Mouse (Mus musculus) intestine, embryonic 16.5 days (tissue): Measurements from ENCODE around the gene Hist1h4h. TPM values are rescaled to one million over a fixed set of nuclear protein-coding genes. Genes with fewer than 3 reads are reported as not detected.

Experiments
- ATAC-seq: fragments of 200-750 bp; cut with Nextera tagmentation; 2 replicates; pipeline ENCODE4 v1.8.0; 2017; ENCODE audit warnings: moderate TSS enrichment, moderate library complexity
- H3K27ac ChIP-seq: fragments of 300-500 bp; sonication (generic); 2 replicates; pipeline ENCODE4 v1.5.1; 2014; ENCODE audit warnings: mild to moderate bottlenecking, low read length
- H3K27me3 ChIP-seq: fragments of 300-500 bp; sonication (generic); replicated peaks from 2 replicates; pipeline ENCODE4 v1.6.1; 2014; ENCODE audit warnings: low read length, control low read depth, mixed read lengths; ENCODE audit not compliant: control insufficient read depth, insufficient read depth
- H3K36me3 ChIP-seq: fragments of 300-500 bp; sonication (generic); 2 replicates; pipeline ENCODE4 v1.6.1; 2014; ENCODE audit warnings: low read length, control low read depth; ENCODE audit not compliant: control insufficient read depth, insufficient read depth
- H3K4me1 ChIP-seq: fragments of 300-500 bp; sonication (generic); 2 replicates; pipeline ENCODE4 v1.6.1; 2014; ENCODE audit warnings: low read length, control low read depth, mixed read lengths; ENCODE audit not compliant: control insufficient read depth, insufficient read depth
- H3K4me2 ChIP-seq: fragments of 300-500 bp; sonication (generic); 2 replicates; pipeline ENCODE4 v1.6.1; 2014; ENCODE audit warnings: low read depth, low read length, control low read depth
- H3K4me3 ChIP-seq: fragments of 300-500 bp; sonication (generic); 2 replicates; pipeline ENCODE4 v1.5.1; 2014; ENCODE audit warnings: mild to moderate bottlenecking, low read length
- H3K9ac ChIP-seq: fragments of 300-500 bp; sonication (generic); 2 replicates; pipeline ENCODE4 v1.6.1; 2014; ENCODE audit warnings: low read depth, low read length
- H3K9me3 ChIP-seq: fragments of 300-500 bp; sonication (generic); 2 replicates; pipeline ENCODE4 v1.6.1; 2016; ENCODE audit warnings: low read length, control low read depth; ENCODE audit not compliant: control insufficient read depth
- WGBS: fragments of 180-500 bp; shearing (Covaris S2); extraction: QIAGEN DNeasy Blood & Tissue Kit; methylation state at CpG from one replicate; pipeline ENCODE4 v1.1.7; 2014; 5-methylcytosine and 5-hydroxymethylcytosine counted together
- polyA plus RNA-seq: library from polyadenylated mRNA; unstranded; fragments of >200 nt; fragmentation: Nextera tagmentation; extraction: Ambion mirVana; gene quantifications from 2 replicates; pipeline ENCODE4 v1.2.1, GENCODE M21; 2015

Gene Hist1h4h
- polyA plus RNA-seq, 1 experiment from 2014 or later = 3.5 TPM

DNA sequence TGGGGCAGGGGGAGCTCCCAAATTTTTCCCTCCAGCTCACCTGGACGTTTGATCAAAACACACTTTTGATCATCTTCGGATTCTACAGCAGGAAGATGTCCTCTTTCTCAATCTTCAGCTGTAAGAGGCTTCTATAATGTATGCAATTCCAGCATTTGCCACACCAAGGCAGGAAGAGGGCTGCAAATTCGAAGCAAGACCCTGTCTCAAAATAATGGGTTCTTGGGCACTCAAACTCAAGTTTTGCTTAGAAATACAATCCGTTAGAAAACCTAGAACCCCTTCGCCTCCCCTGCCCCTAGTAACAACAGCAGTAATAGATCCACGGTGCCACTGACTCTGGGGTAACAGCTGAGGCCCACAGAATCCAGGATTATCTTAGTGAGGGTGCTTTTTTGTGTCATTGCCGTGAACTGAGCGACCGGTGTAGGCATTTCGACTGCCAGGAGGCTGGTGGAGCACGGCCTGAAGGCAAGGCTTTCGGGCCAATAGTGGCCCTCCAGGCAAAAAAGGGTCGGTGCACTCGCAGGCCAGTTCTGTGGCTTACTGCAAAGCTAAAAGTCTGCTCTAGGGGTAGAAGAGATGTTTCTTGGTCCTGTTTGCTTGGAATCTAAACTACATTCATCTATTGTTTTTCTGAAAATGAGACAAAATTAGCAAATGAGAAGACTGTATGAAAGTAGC lies 25.0 kb upstream of the Hist1h4h start:
- Histone ChIP-seq H3K27ac (0 out of 2 replicates have a peak overlapping the region, but pooled peaks have one; percentile 2), H3K36me3 (no peaks in the 10 kb centered on the region), H3K9me3 (no peaks in the 10 kb centered on the region), H3K4me2 (peak overlapping the region; percentile 53), H3K4me3 (peak overlapping the region; percentile 31), H3K4me1 (peaks cover 16% of the 10 kb centered on the region; the same call in 1 of the 2 replicates), H3K27me3 (no peaks in the 10 kb centered on the region), H3K9ac (0 out of 2 replicates have a peak overlapping the region, but pooled peaks have one; percentile 41)
- 20% methylated on average over 14 of the region's 14 CpGs for WGBS
- ATAC-seq = no peak

DNA sequence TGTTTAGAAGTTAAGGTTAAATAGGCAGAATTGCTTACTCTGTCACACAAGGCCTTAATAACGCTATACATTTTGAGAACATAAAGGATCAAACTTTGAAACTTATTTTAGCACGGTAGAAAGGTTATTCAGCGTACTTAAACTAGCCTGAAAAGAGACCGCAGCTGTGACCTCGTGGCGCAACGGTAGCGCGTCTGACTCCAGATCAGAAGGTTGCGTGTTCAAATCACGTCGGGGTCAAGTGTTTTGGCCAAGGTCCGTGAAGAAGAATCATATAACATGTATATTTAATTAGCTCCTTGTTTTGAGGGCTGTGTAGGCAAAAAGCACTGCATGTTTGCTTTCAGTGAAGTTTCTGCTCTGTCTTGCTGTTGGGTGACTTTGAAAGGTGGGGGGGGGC lies 24.5 kb upstream of the Hist1h4h start:
- Histone ChIP-seq H3K4me1 (peaks cover 16% of the 10 kb centered on the region; the same call in 1 of the 2 replicates), H3K36me3 (no peaks in the 10 kb centered on the region), H3K27me3 (no peaks in the 10 kb centered on the region), H3K4me3 (peak overlapping the region; percentile 31; the same call in 1 of the 2 replicates), H3K4me2 (peak overlapping the region; percentile 53), H3K9ac (no peak overlapping the region), H3K9me3 (no peaks in the 10 kb centered on the region), H3K27ac (no peak overlapping the region)
- 17% methylated on average over 13 of the region's 13 CpGs for WGBS
- peak; percentile 35; the same call in 1 of the 2 replicates for ATAC-seq

DNA sequence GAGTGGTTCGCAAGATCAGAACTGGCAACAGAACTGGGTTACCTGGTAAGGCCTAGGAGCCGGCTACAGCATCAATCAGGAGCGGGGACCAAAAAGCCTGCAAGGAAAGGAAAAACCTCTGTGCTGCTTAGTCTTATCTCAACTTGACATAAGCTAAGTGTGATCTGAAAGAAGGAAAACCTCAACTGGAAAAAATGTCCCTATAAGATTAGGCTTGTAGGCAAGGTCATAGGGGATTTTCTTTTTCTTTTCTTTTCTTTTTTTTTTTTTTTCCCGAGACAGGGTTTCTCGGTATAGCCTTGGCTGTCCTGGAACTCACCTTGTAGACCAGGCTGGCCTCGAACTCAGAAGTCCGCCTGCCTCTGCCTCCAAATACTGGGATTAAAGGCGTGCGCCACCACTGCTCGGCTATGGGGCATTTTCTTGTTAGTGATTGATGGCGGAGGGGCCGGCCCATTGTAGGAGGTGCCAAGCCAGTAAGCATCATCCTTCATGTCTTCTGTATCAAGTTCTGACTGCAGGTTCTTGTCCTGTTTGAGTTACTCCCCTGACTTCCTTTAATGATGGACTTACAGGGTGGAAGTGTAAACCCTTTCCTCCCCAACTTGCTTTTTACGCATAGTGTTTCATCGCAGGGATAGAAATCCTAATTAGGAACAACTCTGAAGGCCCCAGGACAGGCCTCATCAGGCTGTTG lies 23.9 kb upstream of the Hist1h4h start:
- Histone ChIP-seq H3K27ac (no peak overlapping the region), H3K9ac (no peak overlapping the region), H3K9me3 (no peaks in the 10 kb centered on the region), H3K4me2 (peak overlapping the region; percentile 4; the same call in 1 of the 2 replicates), H3K36me3 (no peaks in the 10 kb centered on the region), H3K4me1 (peaks cover 16% of the 10 kb centered on the region; the same call in 1 of the 2 replicates), H3K4me3 (no peak overlapping the region), H3K27me3 (no peaks in the 10 kb centered on the region)
- no peak for ATAC-seq
- WGBS = 42% methylated on average over 14 of the region's 14 CpGs

DNA sequence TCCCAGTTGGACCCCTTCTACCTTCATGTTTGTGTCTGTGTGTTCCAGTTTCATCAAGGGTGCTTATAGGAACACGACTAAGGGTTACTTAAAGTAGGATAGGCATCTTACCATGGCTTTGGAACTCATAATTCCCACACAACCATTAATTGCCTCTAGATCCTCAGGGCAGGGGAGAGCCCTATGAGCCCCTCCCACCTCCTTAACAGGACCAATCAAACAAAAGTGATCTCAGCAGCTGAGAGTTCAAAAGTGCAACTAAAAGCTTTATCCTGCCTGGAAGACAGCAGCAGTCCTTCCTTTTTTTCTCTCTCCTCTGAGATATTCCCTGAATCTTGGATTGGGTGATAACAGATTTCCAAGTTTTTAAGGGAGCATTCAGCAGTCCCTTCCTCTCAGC lies 20.7 kb upstream of the Hist1h4h start:
- peak; percentile 77 for ATAC-seq
- Histone ChIP-seq H3K36me3 (no peaks in the 10 kb centered on the region), H3K4me1 (peaks cover 13% of the 10 kb centered on the region; the same call in 1 of the 2 replicates), H3K27me3 (no peaks in the 10 kb centered on the region), H3K27ac (no peak overlapping the region), H3K4me2 (no peak overlapping the region), H3K4me3 (no peak overlapping the region), H3K9me3 (no peaks in the 10 kb centered on the region), H3K9ac (no peak overlapping the region)
- WGBS = 42% methylated on average over 1 of the region's 1 CpGs

DNA sequence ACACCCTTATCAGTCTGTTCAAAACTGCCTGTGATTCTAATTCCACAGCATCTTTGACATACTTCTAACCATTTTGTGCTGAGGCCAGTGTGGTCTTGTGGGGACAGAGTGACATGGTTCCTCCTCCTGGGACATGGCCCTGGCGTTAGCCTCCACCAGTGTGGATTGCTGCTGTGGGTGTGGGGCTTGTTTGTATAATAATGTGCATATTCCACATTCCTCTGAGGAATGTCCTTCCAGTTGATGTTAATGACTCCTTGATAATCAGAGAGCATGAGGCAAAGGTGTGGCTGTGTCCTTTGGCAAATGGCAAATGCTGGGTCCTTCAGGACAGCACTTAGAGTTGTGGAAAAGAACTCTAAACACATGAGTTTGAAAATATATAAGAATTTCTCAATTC lies 17.3 kb upstream of the Hist1h4h start:
- Histone ChIP-seq H3K4me2 (no peak overlapping the region), H3K9me3 (no peaks in the 10 kb centered on the region), H3K36me3 (no peaks in the 10 kb centered on the region), H3K9ac (no peak overlapping the region), H3K27ac (no peak overlapping the region), H3K4me3 (no peak overlapping the region), H3K4me1 (peaks cover 13% of the 10 kb centered on the region; the same call in 1 of the 2 replicates), H3K27me3 (no peaks in the 10 kb centered on the region)
- WGBS = 92% methylated on average over 1 of the region's 1 CpGs
- no peak for ATAC-seq

DNA sequence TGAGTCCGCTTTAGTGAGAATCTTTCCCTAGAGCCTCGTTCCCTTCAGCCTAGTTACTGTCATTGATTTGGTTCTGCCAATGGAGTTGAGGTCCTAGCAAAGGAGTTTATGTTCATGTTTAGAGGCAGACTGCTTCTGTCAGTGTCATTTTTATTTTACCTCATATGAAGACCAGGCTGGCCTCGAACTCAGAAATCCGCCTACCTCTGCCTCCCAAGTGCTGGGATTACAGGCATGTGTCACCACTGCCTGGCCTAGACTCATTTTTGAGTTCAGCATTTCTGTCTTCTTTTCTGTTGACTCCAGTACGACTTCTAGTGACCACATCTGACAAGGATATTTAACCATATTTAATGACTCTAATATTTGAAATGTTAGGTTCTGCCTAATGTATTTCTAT lies 15.6 kb upstream of the Hist1h4h start:
- ATAC-seq = no peak
- 78% methylated on average over 5 of the region's 5 CpGs for WGBS

DNA sequence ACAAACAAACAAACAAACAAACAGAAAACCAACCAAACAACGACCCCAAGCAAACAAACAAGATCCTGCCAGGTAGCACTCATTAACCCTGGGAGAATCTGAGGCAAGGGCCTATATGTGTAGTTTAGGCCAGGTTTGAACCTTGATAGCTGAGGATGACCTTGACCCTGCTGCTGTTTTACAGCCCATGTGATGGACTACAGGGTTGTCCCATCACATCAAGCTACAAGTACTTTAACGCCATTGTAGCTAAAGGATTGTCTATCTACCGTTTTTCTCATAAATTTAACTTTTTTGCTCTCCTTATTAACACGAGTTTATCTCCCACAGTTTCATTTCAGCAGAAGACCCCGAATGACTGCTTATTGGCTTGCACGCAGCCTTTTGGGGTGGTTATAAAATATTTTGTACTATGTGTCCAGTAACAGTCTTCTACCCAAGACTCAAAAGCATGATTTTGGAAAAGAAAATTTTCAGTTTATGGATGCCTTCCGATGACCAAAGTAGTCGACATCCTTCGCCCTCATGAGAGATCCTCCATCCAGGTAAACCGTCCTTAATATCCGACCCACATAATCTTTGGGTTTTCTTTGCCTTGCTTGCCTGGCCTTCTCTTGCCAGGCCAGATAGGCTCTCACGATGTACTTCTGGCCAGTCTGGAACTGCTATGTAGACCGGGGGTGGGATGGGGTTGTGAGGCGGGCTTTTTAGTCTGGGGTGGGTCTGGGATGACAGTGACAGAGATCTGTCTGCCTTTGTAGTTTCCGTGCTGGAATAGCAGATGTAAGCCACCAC lies 14.8 kb upstream of the Hist1h4h start:
- Histone ChIP-seq H3K27me3 (no peaks in the 10 kb centered on the region), H3K4me2 (peak overlapping the region; percentile 53), H3K36me3 (no peaks in the 10 kb centered on the region), H3K27ac (no peak overlapping the region), H3K9me3 (no peaks in the 10 kb centered on the region), H3K4me3 (peak overlapping the region; percentile 32), H3K9ac (no peak overlapping the region), H3K4me1 (0 out of 2 replicates have a peak, but pooled peaks cover 3% of the 10 kb centered on the region)
- ATAC-seq = no peak
- 52% methylated on average over 15 of the region's 15 CpGs for WGBS

More for the DNA sequence above, 15.6 kb upstream of the Hist1h4h start:
- Histone ChIP-seq H3K9me3 (no peaks in the 10 kb centered on the region), H3K27ac (no peak overlapping the region), H3K36me3 (no peaks in the 10 kb centered on the region), H3K4me1 (peaks cover 6% of the 10 kb centered on the region; the same call in 1 of the 2 replicates), H3K4me2 (no peak overlapping the region), H3K4me3 (no peak overlapping the region), H3K9ac (no peak overlapping the region), H3K27me3 (no peaks in the 10 kb centered on the region)

DNA sequence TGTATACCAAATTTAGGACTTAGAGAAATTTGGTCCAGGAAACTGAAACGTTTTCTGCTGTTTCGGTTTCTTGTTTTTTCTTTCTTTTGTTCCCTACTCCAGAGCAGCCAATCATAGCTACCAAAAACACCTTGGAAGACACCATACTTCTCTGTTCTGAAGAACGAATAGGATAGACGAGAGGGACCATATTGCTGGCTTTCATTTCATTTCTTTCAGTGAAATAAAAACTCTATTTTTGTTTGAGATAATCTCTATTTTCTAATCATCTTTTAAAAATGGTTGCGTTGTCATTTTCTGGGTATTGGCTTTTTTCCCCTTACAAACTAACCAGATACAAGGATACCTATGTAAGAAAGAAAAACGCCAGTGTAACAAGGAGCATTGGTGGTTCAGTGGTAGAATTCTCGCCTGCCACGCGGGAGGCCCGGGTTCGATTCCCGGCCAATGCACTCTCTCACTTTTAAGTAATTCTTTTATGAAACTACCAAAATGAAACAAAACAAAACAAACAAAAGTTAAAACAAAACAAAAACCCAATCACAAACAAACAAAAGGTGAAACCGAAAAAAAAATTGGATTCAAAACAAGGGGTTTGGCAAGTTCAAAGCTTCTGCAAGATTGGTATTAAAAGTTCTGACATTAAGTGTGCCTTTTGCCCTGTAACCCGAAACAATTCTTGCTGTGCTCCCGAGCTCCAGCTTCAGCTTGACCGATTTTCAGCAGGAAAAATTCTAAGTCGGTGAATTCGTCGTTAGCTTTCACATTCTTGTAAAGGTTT lies 13.8 kb upstream of the Hist1h4h start:
- H3K36me3 ChIP-seq = no peaks in the 10 kb centered on the region
- H3K9me3 ChIP-seq = no peaks in the 10 kb centered on the region
- ATAC-seq = peak; percentile 76
- WGBS = under 1% methylated on average over 19 of the region's 19 CpGs
- H3K9ac ChIP-seq = 0 out of 2 replicates have a peak overlapping the region, but pooled peaks have one; percentile 58
- H3K27ac ChIP-seq = 0 out of 2 replicates have a peak overlapping the region, but pooled peaks have one; percentile 74
- H3K4me2 ChIP-seq = peak overlapping the region; percentile 60
- no peaks in the 10 kb centered on the region for H3K27me3 ChIP-seq
- 0 out of 2 replicates have a peak, but pooled peaks cover 4% of the 10 kb centered on the region for H3K4me1 ChIP-seq
- H3K4me3 ChIP-seq = peak overlapping the region; percentile 50
